Mouse (Mus musculus) cerebellum, adult 2 months (tissue): ENCODE results near the gene Tram1l1. TPM values are rescaled to one million over a fixed set of nuclear protein-coding genes. Genes with fewer than 3 reads are reported as not detected.

Experiments
- DNase-seq, 2 experiments: peaks; one replicate each; pipeline ENCODE4 v3.0.0; 2021
- H3K27ac ChIP-seq: fragments of 200-500 bp; 2 replicates; pipeline ENCODE4 v1.5.1; 2012; ENCODE audit warnings: low read length, control low read depth, inconsistent platforms; ENCODE audit not compliant: insufficient read depth
- H3K27me3 ChIP-seq: fragments of 200-500 bp; 2 replicates; pipeline ENCODE4 v1.6.1; 2012; ENCODE audit warnings: inconsistent platforms, mild to moderate bottlenecking, low read length, moderate library complexity; ENCODE audit not compliant: control insufficient read depth, insufficient read depth
- H3K4me1 ChIP-seq: fragments of 200-500 bp; 2 replicates; pipeline ENCODE4 v1.6.1; 2011; ENCODE audit warnings: low read length; ENCODE audit not compliant: control insufficient read depth, insufficient read depth
- H3K4me3 ChIP-seq: fragments of 200-500 bp; replicated peaks from 2 replicates; pipeline ENCODE3; 2011; ENCODE audit warnings: mild to moderate bottlenecking, low read depth, low read length, control low read depth; ENCODE audit not compliant: insufficient read depth
- CTCF ChIP-seq: fragments of 200-500 bp; IDR thresholded peaks from 2 replicates; pipeline ENCODE4 v1.5.1; 2011; ENCODE audit warnings: low read depth, mild to moderate bottlenecking, control low read depth, low read length, moderate library complexity, borderline replicate concordance; ENCODE audit not compliant: insufficient read depth
- POLR2A ChIP-seq: fragments of 200-500 bp; IDR thresholded peaks from 2 replicates; pipeline ENCODE4 v1.6.1; 2011; ENCODE audit warnings: low read length, control low read depth, borderline replicate concordance; ENCODE audit not compliant: insufficient read depth
- WGBS: fragments of 180-500 bp; shearing (Covaris S2); methylation state at CpG from one replicate; pipeline ENCODE4 v1.1.7; 2018; 5-methylcytosine and 5-hydroxymethylcytosine counted together
- polyA plus RNA-seq: library from polyadenylated mRNA; depleted of rRNA; stranded (reverse); fragments of >200 nt; gene quantifications from 2 replicates; pipeline ENCODE4 v1.2.3, GENCODE M21; 2012; rRNA removed

Gene Tram1l1
- polyA plus RNA-seq, 1 experiment = 16.4 TPM

GRCm38 (mm10) chr3:124346445-124346844 is 25.8 kb downstream of the Tram1l1 start:
- H3K27me3 ChIP-seq = no peaks in the 10 kb centered on the region
- no peak for TF ChIP-seq POLR2A
- no peak for TF ChIP-seq CTCF

GRCm38 (mm10) chr3:124357533-124357932 is 36.9 kb downstream of the Tram1l1 start:
- DNase-seq = no peak
- no peak for TF ChIP-seq CTCF
- TF ChIP-seq POLR2A = no peak
- no peaks in the 10 kb centered on the region for H3K27me3 ChIP-seq

More at GRCm38 (mm10) chr3:124346445-124346844, 25.8 kb downstream of the Tram1l1 start:
- H3K4me1 ChIP-seq = no peaks in the 10 kb centered on the region
- DNase-seq = no peak
- no peak overlapping the region for H3K27ac ChIP-seq
- no peak overlapping the region for H3K4me3 ChIP-seq

GRCm38 (mm10) chr3:124372031-124372430 is 51.4 kb downstream of the Tram1l1 start:
- Histone ChIP-seq H3K27me3 (no peaks in the 10 kb centered on the region), H3K27ac (no peak overlapping the region), H3K4me3 (no peak overlapping the region), H3K4me1 (no peaks in the 10 kb centered on the region)
- DNase-seq = no peak
- 42% methylated on average over 2 of the region's 2 CpGs for WGBS
- TF ChIP-seq CTCF (no peak), POLR2A (no peak)

More at GRCm38 (mm10) chr3:124357533-124357932, 36.9 kb downstream of the Tram1l1 start:
- Histone ChIP-seq H3K4me3 (no peak overlapping the region), H3K4me1 (no peaks in the 10 kb centered on the region), H3K27ac (no peak overlapping the region)
- 73% methylated on average over 3 of the region's 3 CpGs for WGBS

Other genes with a start within 250 kb of the Tram1l1 start
- not detected in 2 replicates for gene 1700006A11Rik, start 105.2 kb downstream of the Tram1l1 start, polyA plus RNA-seq